Mouse (Mus musculus) kidney, postnatal 25 days (tissue): ENCODE data around the gene Ablim1.
A peak's percentile ranks its signal among the peaks of the same experiment; 100 is the strongest.
"Not testable (repeated sequence)": the region's sequence is repeated elsewhere in the genome, so short reads cannot be mapped to it uniquely, and the experiment has no call there.

Experiments used
- DNase-seq, 2 experiments: peaks; one replicate each; pipeline ENCODE4 v3.0.0; 2021; ENCODE audit warnings: mixed read lengths in 2 of 2

The Ablim1 gene

GRCm38 (mm10) chr19:57143646-57144045, 171.1 kb downstream of the Ablim1 start:
- DNase-seq = no peak

GRCm38 (mm10) chr19:57141756-57142461, 172.8 kb downstream of the Ablim1 start:
- peak in 1 of 2 experiments; percentile 29 for DNase-seq

DNA sequence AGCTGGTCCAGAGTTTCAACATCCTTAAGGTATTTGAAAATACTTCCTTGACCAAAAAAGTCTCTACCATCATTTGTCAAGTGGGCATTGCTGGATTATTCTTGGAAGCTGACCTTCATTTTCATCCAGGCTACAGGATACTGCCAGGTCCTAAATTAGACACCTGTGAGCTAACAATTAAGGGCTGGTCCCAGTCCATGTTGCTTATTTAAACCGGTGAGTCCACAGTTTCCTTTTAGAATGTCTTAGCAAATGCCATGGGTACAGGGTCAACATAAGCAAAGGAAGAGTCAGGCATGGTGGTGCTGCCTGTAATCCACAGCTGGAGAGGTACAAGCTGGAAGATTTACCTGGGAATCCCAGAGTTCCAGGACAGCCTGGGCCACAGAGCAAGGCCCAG, 173.8 kb downstream of the Ablim1 start:
- DNase-seq = no peak

GRCm38 (mm10) chr19:57140071-57140470, 174.6 kb downstream of the Ablim1 start:
- DNase-seq = no peak

DNA sequence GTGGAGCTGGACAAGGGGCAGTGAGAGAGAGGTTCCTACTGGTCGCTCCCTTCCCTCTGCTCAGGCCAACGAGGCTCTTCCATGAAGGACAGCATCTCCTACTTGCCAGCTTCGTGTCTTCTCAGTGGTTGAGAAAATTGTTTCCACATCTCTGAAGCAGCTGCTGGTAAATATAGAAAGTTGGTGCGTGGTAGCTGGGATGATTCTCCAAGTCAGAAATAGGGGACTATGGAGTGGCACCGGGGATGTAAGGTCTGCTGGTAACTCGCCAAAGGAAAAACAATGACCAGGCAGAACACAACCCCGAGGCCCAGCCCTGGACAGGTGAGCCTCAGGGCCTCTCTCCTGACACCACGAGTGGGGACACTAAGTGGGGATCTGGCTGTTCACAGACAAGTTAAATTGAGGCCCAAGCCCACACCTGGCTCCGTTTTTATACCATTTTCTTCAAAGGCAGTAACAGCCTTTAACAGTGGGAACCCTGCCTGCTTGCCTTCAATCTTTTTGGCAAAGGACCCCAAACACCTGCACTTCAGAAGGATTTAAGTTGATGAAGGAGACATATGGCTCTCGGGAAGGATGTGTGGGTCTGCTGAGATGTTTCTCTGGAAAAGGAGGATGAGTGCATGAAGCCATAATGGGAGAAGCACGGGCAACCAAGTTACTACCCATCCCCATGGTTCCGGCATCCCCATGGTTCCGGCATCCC, 175.7 kb downstream of the Ablim1 start:
- DNase-seq = peak in 1 of 2 experiments; percentile 31

DNA sequence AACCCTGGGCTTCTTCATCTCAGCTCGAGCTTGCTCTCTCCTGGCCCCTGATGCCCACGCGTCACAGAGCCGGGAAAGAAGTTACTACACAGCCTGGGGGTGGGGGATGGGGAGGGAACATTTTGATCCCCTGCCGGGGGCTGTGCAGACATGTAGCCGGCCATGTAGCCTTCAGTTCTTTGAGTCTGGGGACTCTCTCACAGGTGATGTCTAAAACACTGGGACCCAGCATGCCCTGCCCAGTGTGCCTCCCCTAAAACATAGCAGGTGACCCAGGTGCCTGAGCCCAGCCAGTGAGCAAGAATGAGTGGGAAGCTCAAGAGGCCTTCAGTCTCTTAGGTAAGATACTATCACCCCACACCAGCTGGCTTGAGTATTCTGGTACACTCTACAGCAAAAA, 176.2 kb downstream of the Ablim1 start:
- peak in 1 of 2 experiments; percentile 34 for DNase-seq

- no peak for DNase-seq
Observed at GRCm38 (mm10) chr19:57138045-57138444, 176.7 kb downstream of the Ablim1 start.

- DNase-seq = peak; percentile 61 to 81
Observed at GRCm38 (mm10) chr19:57136228-57136627, 178.5 kb downstream of the Ablim1 start.

DNA sequence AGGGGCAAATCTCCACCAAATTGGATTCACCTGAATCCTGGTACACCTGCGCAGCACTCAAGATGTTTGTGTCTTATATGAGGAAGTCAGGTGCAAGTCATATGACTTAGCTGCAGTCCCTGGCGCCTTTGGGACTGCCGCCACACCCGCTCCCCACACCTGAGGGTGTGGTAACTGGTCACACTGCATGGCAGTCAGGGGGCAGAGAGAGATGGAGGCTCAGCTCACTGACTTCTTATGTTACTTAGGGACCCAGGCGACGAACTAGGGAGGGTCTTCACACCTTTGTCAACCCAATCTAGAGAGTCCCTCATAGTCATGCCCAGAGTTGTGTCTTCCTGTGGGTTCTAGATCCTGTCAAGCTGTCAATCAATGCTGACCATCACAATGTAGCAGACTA, 179.1 kb downstream of the Ablim1 start:
- not testable (repeated sequence) for DNase-seq

DNA sequence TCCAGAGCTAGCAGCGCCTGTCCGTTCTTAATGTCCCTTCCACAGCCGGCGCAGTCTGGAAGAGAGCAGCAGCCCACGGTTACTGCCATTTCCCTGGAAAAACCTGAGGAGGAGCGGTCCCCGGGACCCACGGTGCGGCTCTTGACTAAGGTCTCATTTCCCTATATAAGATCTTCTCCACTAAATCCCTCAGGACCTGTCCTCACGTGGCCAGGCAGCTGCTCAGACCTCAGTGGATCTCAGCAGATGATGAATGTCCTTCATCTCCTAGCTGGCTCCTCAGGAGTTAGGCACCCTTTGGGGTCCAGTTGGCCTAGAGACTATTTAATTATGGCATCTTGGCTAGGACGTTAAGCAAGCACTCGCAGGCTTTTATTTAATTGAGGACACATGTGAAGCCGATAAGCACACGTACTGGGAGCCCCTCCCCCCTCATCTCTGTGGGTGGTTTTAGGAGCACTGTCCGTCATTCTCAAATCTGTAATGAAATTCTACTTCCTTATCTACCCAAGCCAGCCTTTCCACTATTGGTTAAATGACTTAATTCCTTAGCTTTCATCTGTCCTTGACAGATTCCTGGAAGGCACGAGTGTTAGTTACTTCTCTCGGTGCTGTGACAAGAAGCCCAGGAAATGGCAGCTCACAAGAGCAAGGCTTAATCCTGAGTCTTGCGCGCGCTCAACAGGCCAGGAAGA, 179.9 kb downstream of the Ablim1 start:
- peak in 1 of 2 experiments; percentile 59 for DNase-seq

GRCm38 (mm10) chr19:57132916-57133520, 181.7 kb downstream of the Ablim1 start:
- no peak for DNase-seq

- DNase-seq = peak; percentile 42 to 75
Observed at GRCm38 (mm10) chr19:57132281-57132680, 182.4 kb downstream of the Ablim1 start.

- DNase-seq = no peak
Observed at GRCm38 (mm10) chr19:57131366-57131765, 183.4 kb downstream of the Ablim1 start.

GRCm38 (mm10) chr19:57130591-57130990, 184.1 kb downstream of the Ablim1 start:
- DNase-seq = no peak

DNA sequence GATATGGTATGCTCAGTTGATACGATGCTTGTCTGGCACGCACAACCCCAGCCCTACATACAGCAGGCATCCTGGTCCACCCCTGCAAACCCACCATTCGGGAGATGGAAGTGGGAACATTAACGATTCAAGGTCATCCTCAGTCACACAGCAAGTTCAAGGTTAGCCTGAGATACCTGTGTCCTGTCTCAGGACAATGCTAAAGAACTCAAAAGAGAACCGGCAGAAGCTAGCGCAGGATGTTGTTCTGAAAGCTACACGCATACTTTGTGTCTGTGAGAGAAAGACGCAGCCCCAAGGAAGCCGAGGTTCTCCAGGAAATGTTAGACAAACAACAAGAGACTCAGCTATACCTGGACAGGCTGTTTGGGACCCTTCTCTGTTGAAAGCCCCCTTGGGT, 185.0 kb downstream of the Ablim1 start:
- DNase-seq = no peak

DNA sequence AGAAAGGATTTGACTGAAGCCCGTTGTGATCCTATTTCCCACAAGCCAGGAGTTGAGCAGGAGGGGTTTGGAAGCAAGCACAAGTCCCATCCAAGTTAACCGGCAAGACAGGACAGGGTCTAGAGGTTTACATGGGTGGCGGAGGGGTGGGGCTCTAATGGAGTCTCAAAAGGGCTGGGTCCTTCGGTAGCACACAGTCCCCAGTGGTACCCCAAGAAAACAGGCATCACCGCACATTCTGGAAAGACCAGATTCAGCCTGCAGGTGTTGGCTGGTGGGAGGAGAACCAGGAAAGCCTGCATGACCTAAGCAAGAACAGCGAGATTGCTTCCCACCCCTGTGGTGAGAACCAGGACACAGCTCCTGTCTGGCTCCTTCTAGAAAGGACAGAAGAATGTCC, 186.7 kb downstream of the Ablim1 start:
- DNase-seq = no peak

DNA sequence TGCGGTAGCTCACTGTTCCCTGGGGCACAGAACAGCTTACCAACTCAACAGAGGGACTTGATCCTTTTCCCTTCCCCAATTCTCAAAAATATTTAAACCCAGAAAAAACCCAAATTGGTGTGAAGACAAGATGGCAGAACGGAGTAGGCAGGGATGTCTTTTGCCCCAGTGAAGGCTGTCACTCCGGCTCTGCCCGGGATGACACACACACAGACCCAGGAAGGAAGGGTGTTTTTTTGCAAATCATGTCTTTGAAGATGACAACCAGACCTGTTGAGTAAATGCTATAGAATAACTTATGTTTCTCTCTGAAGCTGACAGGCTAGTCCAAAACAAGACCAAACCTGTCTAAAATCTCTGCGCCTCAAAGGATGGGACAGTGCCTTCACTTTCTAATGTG, 187.2 kb downstream of the Ablim1 start:
- no peak for DNase-seq

- DNase-seq = no peak
Observed at GRCm38 (mm10) chr19:57126950-57127349, 187.8 kb downstream of the Ablim1 start.

GRCm38 (mm10) chr19:57124906-57125305, 189.8 kb downstream of the Ablim1 start:
- DNase-seq = no peak

DNA sequence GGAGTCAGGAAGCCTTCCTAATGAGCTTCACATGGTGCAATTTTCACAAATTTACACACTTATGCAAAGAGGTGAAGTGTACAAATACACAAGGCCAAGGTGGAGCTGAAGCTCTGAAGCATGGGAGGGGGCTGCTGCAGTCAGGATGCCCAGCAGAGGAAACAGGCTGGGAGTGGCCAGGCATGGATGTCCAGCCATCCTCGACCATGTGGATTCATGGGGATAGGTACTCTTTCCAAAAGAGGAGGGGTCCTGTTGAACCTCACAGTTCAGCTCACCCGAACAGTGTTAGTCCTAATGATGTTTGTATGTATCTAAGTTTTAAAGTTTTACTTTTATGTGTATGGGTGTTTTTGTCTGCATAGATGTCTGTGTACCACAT, 190.6 kb downstream of the Ablim1 start:
- no peak for DNase-seq

DNA sequence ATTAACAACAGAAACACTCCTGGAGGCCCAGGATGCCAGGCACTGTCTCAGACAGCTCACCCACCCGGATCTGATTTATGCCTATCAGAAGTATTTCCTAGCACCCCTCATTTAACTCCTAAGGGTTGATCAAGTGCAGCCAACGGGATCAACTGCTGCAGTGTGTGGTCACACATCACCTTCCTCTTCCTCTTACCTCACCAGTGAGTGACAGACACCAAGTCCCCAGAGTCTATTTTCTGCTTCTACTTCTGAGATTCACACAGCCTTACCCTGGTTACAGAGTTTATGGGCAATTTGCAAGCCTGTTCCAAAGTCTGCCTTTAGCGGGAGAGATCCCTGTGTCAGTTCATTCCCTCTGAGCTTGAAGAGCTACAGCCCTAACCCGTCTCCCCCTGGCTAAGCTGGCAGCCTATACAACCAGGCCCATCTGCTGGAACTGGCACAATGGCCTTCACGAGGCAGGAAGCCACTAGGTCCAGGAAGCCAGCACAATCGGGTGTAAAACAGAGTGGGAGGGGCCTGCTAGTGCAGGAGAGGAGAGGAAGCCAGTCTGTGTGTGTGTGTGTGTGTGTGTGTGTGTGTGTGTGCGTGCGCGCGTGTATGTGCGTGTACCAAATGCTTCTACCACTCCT, 191.1 kb downstream of the Ablim1 start:
- peak; percentile 75 to 90 for DNase-seq

DNA sequence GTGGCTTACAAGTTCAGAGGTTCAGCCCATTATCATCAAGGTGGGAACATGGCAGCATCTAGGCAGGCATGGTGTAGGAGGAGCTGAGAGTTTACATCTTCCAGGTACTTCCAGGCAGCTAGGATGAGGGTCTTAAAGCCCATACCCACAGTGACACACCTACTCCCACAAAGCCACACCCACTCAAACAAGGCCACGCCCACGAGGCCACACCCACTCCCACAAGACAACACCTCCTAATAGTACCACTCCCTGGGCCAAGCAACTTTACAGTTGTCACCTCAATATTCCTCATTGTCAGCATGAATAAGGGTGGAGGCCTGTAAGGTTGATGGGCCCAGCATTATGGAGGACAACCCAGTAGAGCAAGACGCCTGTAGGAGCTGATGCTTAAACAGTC, 192.5 kb downstream of the Ablim1 start:
- no peak for DNase-seq

DNA sequence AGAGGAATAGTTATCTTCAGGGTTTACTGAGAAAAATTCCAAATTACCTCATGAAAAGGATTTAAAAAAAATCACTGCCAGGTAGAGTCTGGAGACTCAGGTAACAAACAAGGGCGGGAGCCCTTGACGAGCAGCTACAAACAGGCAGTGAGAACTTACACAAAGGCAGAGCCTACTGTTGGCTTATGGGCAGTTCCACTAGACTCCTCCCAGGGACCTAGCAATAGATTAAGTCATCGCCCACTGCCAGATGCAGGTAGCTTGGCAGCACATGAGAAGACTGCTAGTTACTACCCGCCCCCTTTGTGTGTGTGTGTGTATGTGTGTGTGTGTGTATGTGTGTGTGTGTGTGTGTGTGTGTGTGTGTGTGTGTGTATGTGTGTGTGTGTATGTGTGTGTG, 193.7 kb downstream of the Ablim1 start:
- DNase-seq = no peak
